ENCODE assay signal across 9 mouse cellular contexts in genomic region chr7:116131390-116131789, GRCm38 (mm10). TPM values are rescaled to one million over a fixed set of nuclear protein-coding genes. Genes with fewer than 3 reads are reported as not detected.
A peak's percentile ranks its signal among the peaks of the same experiment; 100 is the strongest.
DNase-seq lines count a peak whose midpoint lies in the region; ATAC-seq and TF ChIP-seq lines count a peak whose summit lies in the region.
"Had no signal": no experiment of that assay in that cellular context is flagged by ENCODE, and none has a peak within 500 bp of the region (broad histone marks: within the 10 kb centered on the region; RNA-seq: fewer than 3 reads in every experiment).

No protein-coding gene starts in this region.

- H3K36me3 ChIP-seq in liver, postnatal 0 days (replicated peaks; ENCODE audit: insufficient read depth, low read length), result no peaks in the 10 kb centered on the region
- no peaks in the 10 kb centered on the region for H3K36me3 ChIP-seq in liver, embryonic 12.5 days
- H3K36me3 ChIP-seq: liver, embryonic 13.5 days had no signal

- no peak for TF ChIP-seq EP300 in liver, postnatal 0 days (IDR thresholded peaks at IDR 0.05; ENCODE audit: low read depth)

- no peak overlapping the region for H3K9ac ChIP-seq in liver, postnatal 0 days (replicated peaks)
- no peak overlapping the region for H3K9ac ChIP-seq in liver, embryonic 12.5 days
- H3K9ac ChIP-seq: liver, embryonic 13.5 days had no signal

- H3K4me2 ChIP-seq in liver, postnatal 0 days (ENCODE audit: low read depth, low read length), result no peak overlapping the region
- no peak overlapping the region for H3K4me2 ChIP-seq in liver, embryonic 12.5 days
- H3K4me2 ChIP-seq: liver, embryonic 13.5 days had no signal

- no peaks in the 10 kb centered on the region for H3K27me3 ChIP-seq in liver, postnatal 0 days (ENCODE audit: insufficient read depth, low read length)
- no peaks in the 10 kb centered on the region for H3K27me3 ChIP-seq in liver, embryonic 12.5 days (replicated peaks)
- H3K27me3 ChIP-seq: liver, embryonic 13.5 days had no signal

- H3K4me1 ChIP-seq in liver, postnatal 0 days (ENCODE audit: insufficient read depth), result no peaks in the 10 kb centered on the region
- peaks cover 4% of the 10 kb centered on the region; the same call in 1 of the 2 replicates for H3K4me1 ChIP-seq in liver, embryonic 12.5 days

- peak; percentile 32 for TF ChIP-seq CTCF in liver, postnatal 0 days (IDR thresholded peaks at IDR 0.05; ENCODE audit: low read depth)

- WGBS in liver, postnatal 0 days (ENCODE audit: insufficient replicate concordance), result 20% methylated on average over 4 of the region's 4 CpGs
- WGBS in liver, embryonic 12.5 days (ENCODE audit: insufficient replicate concordance), result 12% methylated on average over 4 of the region's 4 CpGs

- no peak overlapping the region for H3K4me3 ChIP-seq in liver, postnatal 0 days (ENCODE audit: low read depth, low read length)
- H3K4me3 ChIP-seq in liver, embryonic 12.5 days, result no peak overlapping the region
- H3K4me3 ChIP-seq: liver, embryonic 13.5 days had no signal

- H3K9me3 ChIP-seq in liver, postnatal 0 days (ENCODE audit: low read length), result no peaks in the 10 kb centered on the region
- no peaks in the 10 kb centered on the region for H3K9me3 ChIP-seq in liver, embryonic 12.5 days (replicated peaks)
- H3K9me3 ChIP-seq: liver, embryonic 13.5 days had no signal

- H3K27ac ChIP-seq in liver, postnatal 0 days (ENCODE audit: low read depth), result no peak overlapping the region
- H3K27ac ChIP-seq in liver, embryonic 12.5 days, result no peak overlapping the region
- H3K27ac ChIP-seq: liver, embryonic 13.5 days had no signal

- ATAC-seq in liver, postnatal 0 days, result no peak
- no peak for ATAC-seq in liver, embryonic 12.5 days
- peak; percentile 19 to 68; a peak in 2 of 4 replicates for ATAC-seq in hematopoietic stem cell, adult 5-6 weeks (replicated peaks in 1 of 2; ENCODE audit: insufficient read depth in 1 of 2, low FRiP score in 2 of 2, low TSS enrichment in 1 of 2, low read depth in 1 of 2, poor library complexity in 2 of 2, severe bottlenecking in 2 of 2)

- DNase-seq in adrenal gland, postnatal 10 days, result peak; percentile 40
- DNase-seq in adrenal gland, adult 8-10 months, result no peak
- DNase-seq in liver, postnatal 0 days, result no peak
- DNase-seq in retina, embryonic 14.5 days (ENCODE audit: low spot score), result peak; percentile 42
- no peak for DNase-seq in thymus, postnatal 0 days (ENCODE audit: low spot score)
- DNase-seq in gastrocnemius, adult 18-20 months (ENCODE audit: low spot score), result no peak

RNA-seq across cellular contexts. Expression of gene Gm4353, which starts 47.0 kb away (rescaled TPM):
- 1 to 10 TPM; 3.4 to 3.9 TPM for total RNA-seq in adrenal gland, postnatal 10 days (2021)
- total RNA-seq in adrenal gland, adult 8-10 months (2022), result 1 to 10 TPM; 3.4 to 7.7 (median 5.0) TPM
- 0.13 and 0.14 TPM in 2 replicates for polyA plus RNA-seq in liver, postnatal 0 days (2015; fragmentation: Nextera tagmentation; extraction: Ambion mirVana)
- 0.43 and 0.82 TPM in 2 replicates for polyA plus RNA-seq in liver, embryonic 12.5 days (2016; fragmentation: Nextera tagmentation; extraction: Ambion mirVana)
- total RNA-seq in hematopoietic stem cell, adult 5-6 weeks (2017), result 0.60 and 3.4 TPM in 2 replicates
- polyA plus RNA-seq in thymus, postnatal 0 days (2015; fragmentation: Nextera tagmentation; extraction: Ambion mirVana), result 1.2 and 1.3 TPM in 2 replicates
- total RNA-seq in gastrocnemius, adult 18-20 months (2021), result 1 to 10 TPM; 1.5 to 1.9 TPM

Comparison
In these comparisons a context has a peak if more than half of its experiments do, and no peak if none do; other contexts are left out.
1. DNase-seq: peak in adrenal gland, postnatal 10 days (single experiment) and retina, embryonic 14.5 days (single experiment); none in adrenal gland, adult 8-10 months (single experiment), liver, postnatal 0 days (single experiment), thymus, postnatal 0 days (single experiment) and gastrocnemius, adult 18-20 months (single experiment).
2. ATAC-seq: peak in hematopoietic stem cell, adult 5-6 weeks (2 of 2); none in liver, postnatal 0 days (single experiment) and liver, embryonic 12.5 days (single experiment).